Mouse (Mus musculus): ENCODE data around the gene Tff1. TPM values are rescaled to one million over a fixed set of nuclear protein-coding genes. Genes with fewer than 3 reads are reported as not detected.

The Tff1 gene
- total and polyA plus RNA-seq, 3 experiments = 0.44 to 2.2 (median 1.6) TPM

DNA sequence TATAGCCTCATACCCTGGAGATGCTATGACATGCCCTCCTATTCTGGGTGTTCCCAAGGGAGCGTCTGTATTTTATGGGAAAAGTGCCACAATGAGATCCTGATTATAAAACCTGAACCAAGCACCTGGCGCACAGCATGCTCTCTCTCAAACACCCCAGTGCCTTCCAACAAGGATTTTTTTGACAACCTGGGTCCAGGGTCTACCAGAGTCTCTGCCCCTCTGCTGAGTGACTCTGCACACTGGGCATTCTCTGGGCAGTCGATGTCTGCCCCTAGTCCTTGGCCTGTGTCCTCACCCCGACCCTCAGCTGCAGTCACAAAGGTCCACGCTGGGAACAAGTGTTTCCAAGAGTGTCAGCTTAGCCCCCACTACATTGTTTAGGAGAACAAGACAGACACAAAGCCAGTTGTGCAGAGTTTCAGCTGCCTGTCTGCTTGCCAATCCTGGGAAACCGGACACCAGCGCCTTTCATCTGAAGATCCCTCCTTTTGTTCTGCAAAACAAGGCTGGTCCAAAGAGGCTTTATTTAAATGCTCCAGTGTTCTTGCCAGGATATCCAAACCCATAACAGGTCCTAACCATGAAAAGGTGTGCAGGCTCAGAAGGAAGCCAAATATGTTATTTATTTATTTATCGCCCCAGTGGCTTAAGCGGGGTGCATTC, 51.8 kb downstream of the Tff1 start:
- in situ Hi-C loops (cut with MboI; ENCODE audit: low pct_ligation_motif_present, low pct_unique_long_range_greater_than_20kb, low sequenced_read_pairs) = no loop called here
- Histone ChIP-seq H3K27ac (ENCODE audit: insufficient read depth, low read depth) (no peak overlapping the region), H3K79me2 (replicated peaks; ENCODE audit: control insufficient read depth, extremely low read depth, insufficient read depth, poor library complexity, severe bottlenecking) (no peaks in the 10 kb centered on the region), H3K4me3 (replicated peaks in 1 of 3; ENCODE audit: low read depth in 2 of 3, low read length in 2 of 3, poor library complexity in 1 of 3) (no peak overlapping the region), H3K4me1 (ENCODE audit: control insufficient read depth in 1 of 2, insufficient read depth in 2 of 2) (peaks cover 0 to 8% of the 10 kb centered on the region in 2 experiments; a peak in 1 of 4 replicates), H3K4me2 (ENCODE audit: insufficient read depth, low read depth, poor library complexity, severe bottlenecking) (no peak overlapping the region), H3K27me3 (replicated peaks) (peaks cover 2% of the 10 kb centered on the region), H3K9ac (ENCODE audit: insufficient read depth, low read depth) (no peak overlapping the region), H3K36me3 (replicated peaks in 1 of 2; ENCODE audit: control insufficient read depth in 1 of 2, insufficient read depth in 1 of 2, low read length in 1 of 2) (peaks cover 18 to 45% of the 10 kb centered on the region in 2 experiments), H3K9me3 (replicated peaks; ENCODE audit: low read length) (no peaks in the 10 kb centered on the region)
- no peak for DNase-seq (ENCODE audit: extremely low read depth)
- dilution Hi-C loops (cut with MboI; ENCODE audit: extremely low pct_ligation_motif_present, extremely low pct_unique_long_range_greater_than_20kb, low sequenced_read_pairs) = no loop called here
- TF ChIP-seq UBTF (IDR thresholded peaks at IDR 0.05; ENCODE audit: low read depth, low read length) (no peak), ZMIZ1 (IDR thresholded peaks at IDR 0.05; ENCODE audit: low read depth, low read length) (no peak), PAX5 (IDR thresholded peaks at IDR 0.05; ENCODE audit: low read length) (no peak), KAT2A (IDR thresholded peaks at IDR 0.05; ENCODE audit: insufficient replicate concordance, low read length) (no peak), MXI1 (IDR thresholded peaks at IDR 0.05; ENCODE audit: low read depth, low read length) (no peak), BHLHE40 (IDR thresholded peaks at IDR 0.05; ENCODE audit: low read depth, low read length) (no peak), TBP (conservative IDR thresholded peaks at IDR 0.05; ENCODE audit: low read depth, low read length) (no peak), ZNF384 (IDR thresholded peaks at IDR 0.05; ENCODE audit: low read depth, low read length) (no peak), USF1 (IDR thresholded peaks at IDR 0.05; ENCODE audit: low read depth, low read length) (no peak), CTCF (conservative IDR thresholded peaks at IDR 0.05 in 1 of 2, IDR thresholded peaks at IDR 0.05 in 1 of 2; ENCODE audit: low read depth in 2 of 2, low read length in 2 of 2) (no peak)

Other genes with a start within 250 kb of the Tff1 start
- 2.4 and 4.5 TPM in 2 replicates for gene Umodl1, start 210.6 kb downstream of the Tff1 start, total RNA-seq (2012; rRNA removed)
- gene Umodl1, start 210.6 kb downstream of the Tff1 start, total RNA-seq (2014; rRNA removed) = 1.6 TPM in 2 replicates
- gene Umodl1, start 210.6 kb downstream of the Tff1 start, polyA plus RNA-seq (2012; ENCODE audit: insufficient read length, low read depth) = 1.0 and 1.1 TPM in 2 replicates
- 4.6 and 5.2 TPM in 2 replicates for gene Abcg1, start 107.6 kb downstream of the Tff1 start, total RNA-seq (2012; rRNA removed)
- 1.9 and 2.2 TPM in 2 replicates for gene Abcg1, start 107.6 kb downstream of the Tff1 start, total RNA-seq (2014; rRNA removed)
- gene Abcg1, start 107.6 kb downstream of the Tff1 start, polyA plus RNA-seq (2012; ENCODE audit: insufficient read length, low read depth) = 1.7 and 2.2 TPM in 2 replicates
- not detected in 2 replicates for gene Tff3, start 35.6 kb downstream of the Tff1 start, total RNA-seq (2012; rRNA removed)
- not detected in 2 replicates for gene Tff3, start 35.6 kb downstream of the Tff1 start, total RNA-seq (2014; rRNA removed)
- gene Tff3, start 35.6 kb downstream of the Tff1 start, polyA plus RNA-seq (2012; ENCODE audit: insufficient read length, low read depth) = not detected in 2 replicates
- gene Tff2, start 21.0 kb downstream of the Tff1 start, total RNA-seq (2012; rRNA removed) = not detected in 2 replicates
- gene Tff2, start 21.0 kb downstream of the Tff1 start, total RNA-seq (2014; rRNA removed) = not detected in 2 replicates
- gene Tff2, start 21.0 kb downstream of the Tff1 start, polyA plus RNA-seq (2012; ENCODE audit: insufficient read length, low read depth) = not detected in 2 replicates
- not detected in 2 replicates for gene Tmprss3, start 33.7 kb upstream of the Tff1 start, total RNA-seq (2012; rRNA removed)
- gene Tmprss3, start 33.7 kb upstream of the Tff1 start, total RNA-seq (2014; rRNA removed) = not detected in 2 replicates
- not detected in 2 replicates for gene Tmprss3, start 33.7 kb upstream of the Tff1 start, polyA plus RNA-seq (2012; ENCODE audit: insufficient read length, low read depth)
- 0.08 TPM in 2 replicates for gene Ubash3a, start 42.6 kb upstream of the Tff1 start, total RNA-seq (2012; rRNA removed)
- not detected in 2 replicates for gene Ubash3a, start 42.6 kb upstream of the Tff1 start, total RNA-seq (2014; rRNA removed)
- gene Ubash3a, start 42.6 kb upstream of the Tff1 start, polyA plus RNA-seq (2012; ENCODE audit: insufficient read length, low read depth) = 0.17 and 0.23 TPM in 2 replicates
- gene Rsph1, start 112.1 kb upstream of the Tff1 start, total RNA-seq (2012; rRNA removed) = not detected in 2 replicates
- not detected in 2 replicates for gene Rsph1, start 112.1 kb upstream of the Tff1 start, total RNA-seq (2014; rRNA removed)
- not detected in 2 replicates for gene Rsph1, start 112.1 kb upstream of the Tff1 start, polyA plus RNA-seq (2012; ENCODE audit: insufficient read length, low read depth)
- 4.7 and 6.6 TPM in 2 replicates for gene Slc37a1, start 121.5 kb upstream of the Tff1 start, total RNA-seq (2012; rRNA removed)
- 1.9 and 2.1 TPM in 2 replicates for gene Slc37a1, start 121.5 kb upstream of the Tff1 start, total RNA-seq (2014; rRNA removed)
- gene Slc37a1, start 121.5 kb upstream of the Tff1 start, polyA plus RNA-seq (2012; ENCODE audit: insufficient read length, low read depth) = 2.2 and 2.4 TPM in 2 replicates
- not detected in 2 replicates for gene Pde9a, start 220.9 kb upstream of the Tff1 start, total RNA-seq (2012; rRNA removed)
- gene Pde9a, start 220.9 kb upstream of the Tff1 start, total RNA-seq (2014; rRNA removed) = not detected in 2 replicates
- not detected in 2 replicates for gene Pde9a, start 220.9 kb upstream of the Tff1 start, polyA plus RNA-seq (2012; ENCODE audit: insufficient read length, low read depth)